Mouse (Mus musculus) NIH3T3 (cell line): ENCODE results near the gene Gm20403.
"Not testable (repeated sequence)": the region's sequence is repeated elsewhere in the genome, so short reads cannot be mapped to it uniquely, and the experiment has no call there.

Source experiments
- DNase-seq: peaks from one replicate; pipeline ENCODE4 v3.0.0-alpha.2; 2012; ENCODE audit warnings: low read depth

The Gm20403 gene

GRCm38 (mm10) chr12:54986052-54986717, at the start of gene Gm20403:
Gm20403 (minus strand) TSS chr12:54986529.
- DNase-seq, result peak; percentile 77

GRCm38 (mm10) chr12:55027088-55027487, 40.8 kb upstream of the Gm20403 start:
- peak; percentile 25 for DNase-seq

GRCm38 (mm10) chr12:55023284-55023683, 37.0 kb upstream of the Gm20403 start:
- no peak for DNase-seq

GRCm38 (mm10) chr12:55019421-55019877, 33.1 kb upstream of the Gm20403 start:
- DNase-seq, result no peak

GRCm38 (mm10) chr12:55017119-55017721, 30.9 kb upstream of the Gm20403 start:
- no peak for DNase-seq

GRCm38 (mm10) chr12:55016339-55017118, 30.2 kb upstream of the Gm20403 start:
- no peak for DNase-seq

- DNase-seq, result no peak
These were observed 29.1 kb upstream of the Gm20403 start for GRCm38 (mm10) chr12:55015428-55015827.

- DNase-seq, result peak; percentile 6
These were observed 27.5 kb upstream of the Gm20403 start, which contains the start of gene Baz1a for GRCm38 (mm10) chr12:55013626-55014398. Baz1a (minus strand) TSS chr12:55014348.

- DNase-seq, result no peak
These were observed 26.7 kb upstream of the Gm20403 start for GRCm38 (mm10) chr12:55013031-55013430.

- DNase-seq, result no peak
These were observed 21.2 kb upstream of the Gm20403 start for GRCm38 (mm10) chr12:55007361-55008008.

GRCm38 (mm10) chr12:55006071-55006470, 19.7 kb upstream of the Gm20403 start:
- DNase-seq, result peak; percentile 11

- no peak for DNase-seq
These were observed 18.1 kb upstream of the Gm20403 start for GRCm38 (mm10) chr12:55004396-55004795.

GRCm38 (mm10) chr12:55003843-55004242, 17.5 kb upstream of the Gm20403 start:
- DNase-seq, result no peak

- DNase-seq, result not testable (repeated sequence)
These were observed 16.2 kb upstream of the Gm20403 start for GRCm38 (mm10) chr12:55002532-55002931.

- peak; percentile 30 for DNase-seq
These were observed 12.8 kb upstream of the Gm20403 start for GRCm38 (mm10) chr12:54999016-54999690.

GRCm38 (mm10) chr12:54998411-54998810, 12.1 kb upstream of the Gm20403 start:
- no peak for DNase-seq

- no peak for DNase-seq
These were observed 10.7 kb upstream of the Gm20403 start for GRCm38 (mm10) chr12:54996979-54997474.

GRCm38 (mm10) chr12:54995965-54996364, 9.6 kb upstream of the Gm20403 start:
- DNase-seq, result peak; percentile 10

GRCm38 (mm10) chr12:54994418-54994817, 8.1 kb upstream of the Gm20403 start:
- no peak for DNase-seq

GRCm38 (mm10) chr12:54994068-54994386, 7.7 kb upstream of the Gm20403 start:
- no peak for DNase-seq
